ENCODE assay signal across 7 mouse cellular contexts in the genomic region with DNA sequence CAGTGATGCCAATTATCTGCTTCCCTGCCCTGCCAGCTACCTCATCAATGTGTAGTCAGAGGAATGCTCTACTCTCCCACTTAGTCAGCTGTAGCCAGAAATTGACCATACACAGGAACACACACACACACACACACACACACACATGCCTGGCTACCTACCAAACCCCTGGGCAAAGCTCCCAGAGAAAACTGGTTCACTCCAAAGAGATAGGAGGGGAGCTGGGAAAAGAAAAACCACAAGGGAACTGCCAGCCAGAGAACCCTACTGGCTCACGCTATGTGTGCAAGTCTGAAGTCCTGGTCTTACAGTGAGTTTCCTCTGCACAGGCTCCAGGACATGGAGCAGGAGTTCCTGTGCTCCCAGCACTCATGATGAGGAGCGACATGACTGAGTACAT. TPM values are rescaled to one million over a fixed set of nuclear protein-coding genes. Genes with fewer than 3 reads are reported as not detected.
DNase-seq lines count a peak whose midpoint lies in the region; ATAC-seq and TF ChIP-seq lines count a peak whose summit lies in the region.

No protein-coding gene starts in this region.

- peaks cover 10% of the 10 kb centered on the region for H3K4me1 ChIP-seq in liver, postnatal 0 days (ENCODE audit: insufficient read depth)
- H3K4me1 ChIP-seq in liver, embryonic 11.5 days (replicated peaks; ENCODE audit: control insufficient read depth, insufficient read depth, low read length): no peaks in the 10 kb centered on the region
- H3K4me1 ChIP-seq in cerebellum, adult 2 months (ENCODE audit: control insufficient read depth, insufficient read depth, low read length): no peaks in the 10 kb centered on the region

- TF ChIP-seq CTCF in liver, postnatal 0 days (IDR thresholded peaks at IDR 0.05; ENCODE audit: low read depth): no peak
- no peak for TF ChIP-seq CTCF in cerebellum, adult 2 months (IDR thresholded peaks at IDR 0.05; ENCODE audit: borderline replicate concordance, insufficient read depth, low read depth, low read length)

- H3K4me2 ChIP-seq in liver, postnatal 0 days (ENCODE audit: low read depth, low read length): no peak overlapping the region
- H3K4me2 ChIP-seq in liver, embryonic 11.5 days: no peak overlapping the region

- TF ChIP-seq POLR2A in cerebellum, adult 2 months (IDR thresholded peaks at IDR 0.05; ENCODE audit: borderline replicate concordance, insufficient read depth, low read length): no peak

- no peaks in the 10 kb centered on the region for H3K9me3 ChIP-seq in liver, postnatal 0 days (ENCODE audit: low read length)
- H3K9me3 ChIP-seq in liver, embryonic 11.5 days (ENCODE audit: control insufficient read depth, low read length): no peaks in the 10 kb centered on the region

- peak; percentile 37 for DNase-seq in liver, postnatal 0 days
- DNase-seq in liver, embryonic 11.5 days (ENCODE audit: low spot score): no peak
- peak; percentile 97 for DNase-seq in fibroblast of lung, adult 2 months (ENCODE audit: low read depth)
- peak; percentile 58 to 59 for DNase-seq in heart, postnatal 36 days
- peak; percentile 48 for DNase-seq in right cerebral cortex, postnatal 14 days
- DNase-seq in kidney, postnatal 36 days: no peak
- no peak for DNase-seq in cerebellum, adult 2 months

- 39% methylated on average over 2 of the region's 2 CpGs for WGBS in liver, postnatal 0 days (ENCODE audit: insufficient replicate concordance)
- 59% methylated on average over 2 of the region's 2 CpGs for WGBS in liver, embryonic 11.5 days
- WGBS in cerebellum, adult 2 months: 48% methylated on average over 2 of the region's 2 CpGs

- no peak overlapping the region for H3K4me3 ChIP-seq in liver, postnatal 0 days (ENCODE audit: low read depth, low read length)
- H3K4me3 ChIP-seq in liver, embryonic 11.5 days (ENCODE audit: low read depth, low read length): no peak overlapping the region
- H3K4me3 ChIP-seq in cerebellum, adult 2 months (replicated peaks; ENCODE audit: insufficient read depth, low read depth, low read length): no peak overlapping the region

- no peak overlapping the region for H3K27ac ChIP-seq in liver, postnatal 0 days (ENCODE audit: low read depth)
- H3K27ac ChIP-seq in liver, embryonic 11.5 days (ENCODE audit: low read depth, low read length): no peak overlapping the region
- H3K27ac ChIP-seq in cerebellum, adult 2 months (ENCODE audit: insufficient read depth, low read length): no peak overlapping the region

- intact Hi-C loops in heart, postnatal 36 days (cut with DNase I): no loop called here

- H3K9ac ChIP-seq in liver, postnatal 0 days (replicated peaks): no peak overlapping the region
- no peak overlapping the region for H3K9ac ChIP-seq in liver, embryonic 11.5 days (ENCODE audit: low read depth, low read length)

- no peak for ATAC-seq in liver, postnatal 0 days
- no peak for ATAC-seq in liver, embryonic 11.5 days (replicated peaks; ENCODE audit: low FRiP score)

- H3K36me3 ChIP-seq in liver, postnatal 0 days (replicated peaks; ENCODE audit: insufficient read depth, low read length): no peaks in the 10 kb centered on the region
- H3K36me3 ChIP-seq in liver, embryonic 11.5 days (ENCODE audit: control insufficient read depth, insufficient read depth, low read length): no peaks in the 10 kb centered on the region

- peaks cover 4% of the 10 kb centered on the region; the same call in 1 of the 2 replicates for H3K27me3 ChIP-seq in liver, postnatal 0 days (ENCODE audit: insufficient read depth, low read length)
- peaks cover 18% of the 10 kb centered on the region for H3K27me3 ChIP-seq in liver, embryonic 11.5 days (replicated peaks; ENCODE audit: control insufficient read depth, insufficient read depth, low read length)
- no peaks in the 10 kb centered on the region for H3K27me3 ChIP-seq in cerebellum, adult 2 months (ENCODE audit: control insufficient read depth, insufficient read depth, low read length)

- TF ChIP-seq EP300 in liver, postnatal 0 days (IDR thresholded peaks at IDR 0.05; ENCODE audit: low read depth): no peak

RNA-seq across cellular contexts. Expression of gene Snta1, which starts 2.5 kb away (rescaled TPM):
- 4.7 and 6.0 TPM in 2 replicates for polyA plus RNA-seq in liver, postnatal 0 days (2015; fragmentation: Nextera tagmentation; extraction: Ambion mirVana)
- 1.5 and 2.4 TPM in 2 replicates for polyA plus RNA-seq in liver, embryonic 11.5 days (2014; fragmentation: Nextera tagmentation; extraction: Ambion mirVana)
- 10 to 100 TPM; 70.2 to 99.0 TPM for total RNA-seq in heart, postnatal 36 days (2021)
- polyA plus RNA-seq in cerebellum, adult 2 months (2012; rRNA removed): 33.7 and 35.7 TPM in 2 replicates

RNA-seq across cellular contexts. Expression of gene Cbfa2t2, which starts 25.9 kb away (rescaled TPM):
- 3.9 and 6.0 TPM in 2 replicates for polyA plus RNA-seq in liver, postnatal 0 days (2015; fragmentation: Nextera tagmentation; extraction: Ambion mirVana)
- polyA plus RNA-seq in liver, embryonic 11.5 days (2014; fragmentation: Nextera tagmentation; extraction: Ambion mirVana): 23.5 and 23.6 TPM in 2 replicates
- 10 to 100 TPM; 13.7 to 15.9 TPM for total RNA-seq in heart, postnatal 36 days (2021)
- polyA plus RNA-seq in cerebellum, adult 2 months (2012; rRNA removed): 29.5 and 31.5 TPM in 2 replicates

RNA-seq across cellular contexts. Expression of gene Cdk5rap1, which starts 37.5 kb away (rescaled TPM):
- 5.1 and 23.7 TPM in 2 replicates for polyA plus RNA-seq in liver, postnatal 0 days (2015; fragmentation: Nextera tagmentation; extraction: Ambion mirVana)
- 23.5 and 23.7 TPM in 2 replicates for polyA plus RNA-seq in liver, embryonic 11.5 days (2014; fragmentation: Nextera tagmentation; extraction: Ambion mirVana)
- 10 to 100 TPM; 20.4 to 23.7 TPM for total RNA-seq in heart, postnatal 36 days (2021)
- polyA plus RNA-seq in cerebellum, adult 2 months (2012; rRNA removed): 19.2 and 21.7 TPM in 2 replicates

Comparison
In these comparisons a context has a peak if more than half of its experiments do, and no peak if none do; other contexts are left out.
1. DNase-seq: peak in liver, postnatal 0 days (single experiment), fibroblast of lung, adult 2 months (single experiment), heart, postnatal 36 days (2 of 2) and right cerebral cortex, postnatal 14 days (single experiment); none in liver, embryonic 11.5 days (single experiment), kidney, postnatal 36 days (0 of 2) and cerebellum, adult 2 months (0 of 2).